Mouse (Mus musculus) lung, embryonic 15.5 days (tissue): ENCODE data around the gene Pold1. TPM values are rescaled to one million over a fixed set of nuclear protein-coding genes. Genes with fewer than 3 reads are reported as not detected.

ENCODE experiments used
- ATAC-seq: fragments of 200-750 bp; cut with Nextera tagmentation; 2 replicates; pipeline ENCODE4 v1.8.0; 2017; ENCODE audit warnings: moderate number of reproducible peaks, borderline replicate concordance; ENCODE audit not compliant: low FRiP score, low TSS enrichment; ENCODE audit errors: extremely low read depth
- H3K27ac ChIP-seq: fragments of 300-500 bp; sonication (generic); 2 replicates; pipeline ENCODE4 v1.5.1; 2015; ENCODE audit warnings: moderate library complexity, mild to moderate bottlenecking, inconsistent platforms
- H3K27me3 ChIP-seq: fragments of 300-500 bp; sonication (generic); 2 replicates; pipeline ENCODE4 v1.6.1; 2015; ENCODE audit warnings: inconsistent platforms
- H3K36me3 ChIP-seq: fragments of 300-500 bp; sonication (generic); 2 replicates; pipeline ENCODE4 v1.6.1; 2015; ENCODE audit warnings: inconsistent platforms
- H3K4me1 ChIP-seq: fragments of 300-500 bp; sonication (generic); 2 replicates; pipeline ENCODE4 v1.6.1; 2015; ENCODE audit warnings: inconsistent platforms
- H3K4me2 ChIP-seq: fragments of 300-500 bp; sonication (generic); 2 replicates; pipeline ENCODE4 v1.6.1; 2015; ENCODE audit warnings: inconsistent platforms, mild to moderate bottlenecking, moderate library complexity
- H3K4me3 ChIP-seq: fragments of 300-500 bp; sonication (generic); 2 replicates; pipeline ENCODE4 v1.5.1; 2015; ENCODE audit warnings: mild to moderate bottlenecking, inconsistent platforms
- H3K9ac ChIP-seq: fragments of 300-500 bp; sonication (generic); 2 replicates; pipeline ENCODE4 v1.6.1; 2015; ENCODE audit warnings: inconsistent platforms
- H3K9me3 ChIP-seq: fragments of 300-500 bp; sonication (generic); 2 replicates; pipeline ENCODE4 v1.6.1; 2016; ENCODE audit warnings: inconsistent platforms
- WGBS: fragments of 180-500 bp; shearing (Covaris S2); methylation state at CpG from one replicate; pipeline ENCODE4 v1.1.7; 2015; 5-methylcytosine and 5-hydroxymethylcytosine counted together
- polyA plus RNA-seq: library from polyadenylated mRNA; unstranded; fragments of >200 nt; fragmentation: Nextera tagmentation; extraction: Ambion mirVana; gene quantifications from 2 replicates; pipeline ENCODE4 v1.2.1, GENCODE M21; 2015

Gene Pold1
- polyA plus RNA-seq, 1 experiment from 2014 or later: 112 TPM

- H3K36me3 ChIP-seq: peaks cover 29% of the 10 kb centered on the region
- H3K9me3 ChIP-seq: no peaks in the 10 kb centered on the region
- peaks cover 10% of the 10 kb centered on the region; the same call in 1 of the 2 replicates for H3K4me1 ChIP-seq
- WGBS: under 1% methylated on average over 22 of the region's 22 CpGs
- no peaks in the 10 kb centered on the region for H3K27me3 ChIP-seq
- H3K4me2 ChIP-seq: peak within 1 kb of the TSS; percentile 63
- peak within 1 kb of the TSS; percentile 99 for H3K27ac ChIP-seq
- peak within 1 kb of the TSS; percentile 65 for H3K9ac ChIP-seq
- peak; percentile 80 for ATAC-seq
- peak within 1 kb of the TSS; percentile 91 for H3K4me3 ChIP-seq
Observed at GRCm38 (mm10) chr7:44553826-44554225, 5.2 kb upstream of the Pold1 start, which contains the start of gene Nr1h2. TSS of gene Nr1h2 (minus strand) at chr7:44553951.

- Histone ChIP-seq H3K4me2 (peak overlapping the region; percentile 63), H3K4me3 (peak overlapping the region; percentile 91), H3K27me3 (no peaks in the 10 kb centered on the region), H3K27ac (peak overlapping the region; percentile 99), H3K36me3 (peaks cover 29% of the 10 kb centered on the region), H3K4me1 (peaks cover 10% of the 10 kb centered on the region; the same call in 1 of the 2 replicates), H3K9me3 (no peaks in the 10 kb centered on the region), H3K9ac (peak overlapping the region; percentile 65)
- under 1% methylated on average over 32 of the region's 32 CpGs for WGBS
- ATAC-seq: peak; percentile 75
Observed at GRCm38 (mm10) chr7:44553196-44553764, 4.6 kb upstream of the Pold1 start.

DNA sequence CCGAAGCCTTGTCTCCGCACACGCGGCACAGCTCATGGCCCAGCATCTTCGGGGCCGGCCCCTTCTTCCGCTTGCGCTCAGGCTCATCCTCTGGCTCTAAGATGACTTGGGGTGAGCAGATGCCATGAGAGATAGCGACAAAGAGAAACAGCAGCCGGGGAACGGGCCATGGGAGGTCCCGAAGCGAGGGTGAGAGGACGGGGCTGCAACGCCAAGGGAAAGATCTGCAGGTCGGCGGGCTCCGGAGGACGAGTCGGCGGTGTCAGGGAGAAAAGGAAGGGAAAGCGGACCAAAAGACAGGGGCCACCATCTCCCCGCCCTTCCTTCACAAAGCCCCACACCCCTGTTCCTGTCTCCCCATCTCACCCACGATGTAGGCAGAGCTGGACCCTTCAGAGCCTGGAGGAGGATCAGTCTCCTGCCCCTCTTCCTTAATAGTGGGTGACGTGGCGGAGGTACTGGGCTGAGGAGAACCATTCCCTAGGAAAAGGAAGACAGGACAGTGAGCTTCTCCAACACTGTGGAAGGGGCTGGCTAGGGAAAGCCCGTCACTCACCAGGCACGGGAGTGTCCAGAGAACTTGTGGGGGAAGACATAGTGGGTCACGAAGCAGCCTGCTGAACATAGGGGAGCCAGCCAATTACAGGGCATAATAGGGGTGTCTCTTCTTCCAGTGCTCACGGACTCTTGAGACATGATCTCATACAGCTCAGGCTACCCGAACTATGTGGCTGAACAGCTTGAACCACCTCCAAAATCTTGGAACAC, 3.7 kb upstream of the Pold1 start:
- no peak for ATAC-seq
- H3K4me3 ChIP-seq: peak overlapping the region; percentile 91
- 86% methylated on average over 31 of the region's 31 CpGs for WGBS
- H3K9me3 ChIP-seq: no peaks in the 10 kb centered on the region
- peak overlapping the region; percentile 63 for H3K4me2 ChIP-seq
- no peaks in the 10 kb centered on the region for H3K27me3 ChIP-seq
- peaks cover 29% of the 10 kb centered on the region for H3K36me3 ChIP-seq
- H3K4me1 ChIP-seq: peaks cover 17% of the 10 kb centered on the region
- no peak overlapping the region for H3K9ac ChIP-seq
- no peak overlapping the region for H3K27ac ChIP-seq

GRCm38 (mm10) chr7:44551731-44552130, 3.1 kb upstream of the Pold1 start:
- Histone ChIP-seq H3K4me3 (no peak overlapping the region), H3K27ac (no peak overlapping the region), H3K9me3 (no peaks in the 10 kb centered on the region), H3K36me3 (peaks cover 29% of the 10 kb centered on the region), H3K4me1 (peaks cover 22% of the 10 kb centered on the region), H3K27me3 (no peaks in the 10 kb centered on the region), H3K9ac (no peak overlapping the region), H3K4me2 (no peak overlapping the region)
- ATAC-seq: no peak
- 77% methylated on average over 22 of the region's 22 CpGs for WGBS

DNA sequence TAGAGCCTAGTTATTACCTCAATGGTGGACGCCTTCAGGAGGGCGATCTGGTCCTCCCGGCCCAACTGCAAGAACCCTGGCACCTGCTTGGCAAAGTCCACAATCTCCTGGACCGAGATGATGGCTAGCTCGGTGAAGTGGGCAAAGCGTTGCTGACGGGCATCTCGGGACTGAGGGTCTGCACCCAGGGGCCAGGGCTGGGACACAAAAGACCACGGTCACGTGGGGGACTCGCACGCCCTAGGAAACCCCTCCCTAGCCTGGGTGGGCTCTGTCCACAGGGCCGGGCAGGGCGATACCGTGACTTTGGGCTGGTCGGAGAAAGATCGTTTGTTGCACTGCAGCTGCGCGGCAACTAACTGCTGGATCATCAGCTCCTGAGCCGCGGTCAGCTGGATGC, 2.7 kb upstream of the Pold1 start:
- Histone ChIP-seq H3K4me2 (no peak overlapping the region), H3K4me3 (no peak overlapping the region), H3K4me1 (peaks cover 22% of the 10 kb centered on the region), H3K27ac (no peak overlapping the region), H3K27me3 (no peaks in the 10 kb centered on the region), H3K9me3 (no peaks in the 10 kb centered on the region), H3K36me3 (peaks cover 29% of the 10 kb centered on the region), H3K9ac (no peak overlapping the region)
- no peak for ATAC-seq
- WGBS: 94% methylated on average over 21 of the region's 21 CpGs

- Histone ChIP-seq H3K27me3 (no peaks in the 10 kb centered on the region), H3K4me2 (no peak overlapping the region), H3K4me1 (peaks cover 22% of the 10 kb centered on the region), H3K4me3 (no peak overlapping the region), H3K36me3 (peaks cover 29% of the 10 kb centered on the region), H3K27ac (no peak overlapping the region), H3K9me3 (no peaks in the 10 kb centered on the region), H3K9ac (no peak overlapping the region)
- WGBS: 90% methylated on average over 12 of the region's 12 CpGs
- no peak for ATAC-seq
Observed at GRCm38 (mm10) chr7:44550409-44550678, 1.7 kb upstream of the Pold1 start.

- ATAC-seq: no peak
- 95% methylated on average over 23 of the region's 23 CpGs for WGBS
- peaks cover 29% of the 10 kb centered on the region for H3K36me3 ChIP-seq
- no peak overlapping the region for H3K27ac ChIP-seq
- no peak overlapping the region for H3K9ac ChIP-seq
- no peak overlapping the region for H3K4me3 ChIP-seq
- no peaks in the 10 kb centered on the region for H3K27me3 ChIP-seq
- peaks cover 22% of the 10 kb centered on the region for H3K4me1 ChIP-seq
- H3K4me2 ChIP-seq: no peak overlapping the region
- no peaks in the 10 kb centered on the region for H3K9me3 ChIP-seq
Observed at GRCm38 (mm10) chr7:44549621-44550408, 1.2 kb upstream of the Pold1 start.

DNA sequence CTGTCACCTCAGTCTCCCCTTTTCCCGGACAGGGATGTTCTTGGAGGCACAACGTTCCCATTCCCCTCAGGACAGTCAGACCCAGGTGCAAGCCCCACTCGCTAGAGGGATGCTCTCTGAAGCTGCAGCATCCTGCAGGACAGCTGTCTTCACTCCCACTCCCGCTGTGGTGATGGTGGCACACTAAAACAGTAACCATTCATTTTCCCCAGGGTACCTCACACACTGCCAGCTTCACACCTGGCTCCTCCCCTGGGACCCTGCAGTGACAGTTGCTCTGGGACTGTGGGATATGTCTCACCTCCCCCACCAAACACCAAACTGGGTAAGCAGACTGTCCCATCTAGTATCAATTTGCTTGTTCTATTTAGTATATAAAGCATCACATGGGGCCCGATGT, 924 bp downstream of the Pold1 start:
- Histone ChIP-seq H3K9me3 (no peaks in the 10 kb centered on the region), H3K27me3 (no peaks in the 10 kb centered on the region), H3K27ac (no peak overlapping the region), H3K36me3 (peaks cover 29% of the 10 kb centered on the region), H3K4me3 (peak overlapping the region; percentile 72), H3K4me2 (peak overlapping the region; percentile 81), H3K9ac (peak overlapping the region; percentile 59), H3K4me1 (peaks cover 17% of the 10 kb centered on the region)
- ATAC-seq: no peak
- WGBS: 11% methylated on average over 5 of the region's 5 CpGs

GRCm38 (mm10) chr7:44547041-44547440, 1.6 kb downstream of the Pold1 start:
- WGBS: 90% methylated on average over 13 of the region's 13 CpGs
- H3K9ac ChIP-seq: peak overlapping the region; percentile 59
- H3K27me3 ChIP-seq: no peaks in the 10 kb centered on the region
- H3K4me3 ChIP-seq: peak overlapping the region; percentile 72
- ATAC-seq: no peak
- no peaks in the 10 kb centered on the region for H3K9me3 ChIP-seq
- H3K4me1 ChIP-seq: peaks cover 13% of the 10 kb centered on the region
- H3K4me2 ChIP-seq: peak overlapping the region; percentile 81
- peaks cover 34% of the 10 kb centered on the region for H3K36me3 ChIP-seq
- no peak overlapping the region for H3K27ac ChIP-seq

- H3K36me3 ChIP-seq: peaks cover 32% of the 10 kb centered on the region
- H3K27ac ChIP-seq: no peak overlapping the region
- ATAC-seq: no peak
- H3K4me3 ChIP-seq: no peak overlapping the region
- no peaks in the 10 kb centered on the region for H3K9me3 ChIP-seq
- no peak overlapping the region for H3K4me2 ChIP-seq
- no peak overlapping the region for H3K9ac ChIP-seq
- WGBS: 96% methylated on average over 3 of the region's 3 CpGs
- no peaks in the 10 kb centered on the region for H3K27me3 ChIP-seq
- H3K4me1 ChIP-seq: peaks cover 13% of the 10 kb centered on the region
Observed at GRCm38 (mm10) chr7:44546274-44546673, 2.4 kb downstream of the Pold1 start.

GRCm38 (mm10) chr7:44543071-44543470, 5.6 kb downstream of the Pold1 start:
- Histone ChIP-seq H3K4me2 (no peak overlapping the region), H3K9ac (no peak overlapping the region), H3K4me3 (no peak overlapping the region), H3K27ac (no peak overlapping the region), H3K27me3 (no peaks in the 10 kb centered on the region), H3K4me1 (peaks cover 12% of the 10 kb centered on the region), H3K9me3 (no peaks in the 10 kb centered on the region), H3K36me3 (peaks cover 42% of the 10 kb centered on the region)
- ATAC-seq: no peak
- 77% methylated on average over 12 of the region's 12 CpGs for WGBS

DNA sequence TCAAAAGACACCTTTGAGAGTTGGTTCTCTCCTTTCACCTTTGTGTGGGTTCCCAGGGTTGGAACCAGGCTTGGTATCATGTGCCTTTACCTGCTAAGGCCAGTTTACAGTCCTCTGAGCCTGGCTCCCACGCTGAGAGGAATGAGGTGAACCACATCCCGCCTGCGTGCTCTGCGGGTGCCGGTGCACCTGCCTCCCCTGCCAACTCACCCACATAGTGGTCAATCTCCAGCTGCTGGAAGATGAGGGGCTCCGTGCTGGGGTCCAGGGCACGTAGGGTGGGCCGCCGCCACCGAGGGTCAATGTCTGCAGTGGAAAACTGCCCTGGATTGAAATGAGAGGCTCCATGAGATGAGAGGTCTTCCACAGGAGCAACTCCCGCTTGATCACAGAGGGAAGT, 6.1 kb downstream of the Pold1 start:
- Histone ChIP-seq H3K27ac (no peak overlapping the region), H3K4me3 (no peak overlapping the region), H3K36me3 (peaks cover 46% of the 10 kb centered on the region), H3K9ac (no peak overlapping the region), H3K9me3 (no peaks in the 10 kb centered on the region), H3K4me1 (peaks cover 7% of the 10 kb centered on the region), H3K4me2 (no peak overlapping the region), H3K27me3 (no peaks in the 10 kb centered on the region)
- 94% methylated on average over 11 of the region's 11 CpGs for WGBS
- ATAC-seq: no peak
